Mouse (Mus musculus) skeletal muscle tissue, adult 2 months (tissue): ENCODE data around the gene Fbxo36.
A peak's percentile ranks its signal among the peaks of the same experiment; 100 is the strongest.

Source experiments
- DNase-seq: peaks from one replicate; pipeline ENCODE4 v3.0.0-alpha.2; 2012; ENCODE audit warnings: low read depth, low spot score

The Fbxo36 gene

GRCm38 (mm10) chr1:84855756-84856155, 16.1 kb downstream of the Fbxo36 start:
- no peak for DNase-seq

- no peak for DNase-seq
These were observed 20.0 kb downstream of the Fbxo36 start for GRCm38 (mm10) chr1:84859597-84859996.

GRCm38 (mm10) chr1:84860360-84861254, 21.0 kb downstream of the Fbxo36 start:
- no peak for DNase-seq

DNA sequence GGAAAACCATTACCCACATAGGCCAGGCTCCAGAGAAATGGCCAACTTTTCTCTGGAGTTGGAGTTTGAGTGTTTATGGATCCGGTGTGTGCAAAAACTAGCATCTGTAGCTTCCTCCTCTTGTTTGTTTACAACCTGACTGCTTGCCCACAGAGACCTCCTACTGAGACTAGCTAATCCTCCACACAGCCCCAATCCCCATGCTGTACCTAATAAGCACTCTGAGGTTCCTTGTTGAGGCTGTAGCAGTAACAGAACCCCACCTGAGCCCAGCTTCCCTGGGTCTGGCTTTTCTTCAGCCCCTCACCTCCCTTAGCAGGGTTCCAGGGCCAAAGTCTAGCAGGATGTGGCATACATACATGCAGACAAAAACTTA, 21.6 kb downstream of the Fbxo36 start:
- DNase-seq: no peak

- no peak for DNase-seq
These were observed 25.0 kb downstream of the Fbxo36 start for GRCm38 (mm10) chr1:84864645-84865044.

DNA sequence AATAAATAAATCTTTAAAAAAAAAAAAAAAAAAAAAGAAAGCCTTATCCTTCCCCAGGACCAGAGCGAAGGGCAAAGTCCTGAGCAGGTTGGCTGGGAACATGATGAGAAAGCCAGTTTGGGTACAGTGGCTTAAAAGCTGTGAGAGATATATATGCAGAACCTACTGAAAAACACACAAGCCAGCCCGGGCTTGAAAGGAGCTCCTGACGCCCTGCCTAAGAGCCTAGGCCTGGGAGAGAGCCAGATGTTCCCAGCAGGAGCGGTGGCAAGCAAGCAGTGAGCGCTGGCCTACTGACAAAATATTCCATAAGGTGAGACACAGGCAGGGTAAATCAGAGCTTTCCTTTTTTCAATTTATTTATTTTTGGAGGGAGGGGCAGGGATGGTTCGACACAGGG, 26.6 kb downstream of the Fbxo36 start:
- DNase-seq: no peak

DNA sequence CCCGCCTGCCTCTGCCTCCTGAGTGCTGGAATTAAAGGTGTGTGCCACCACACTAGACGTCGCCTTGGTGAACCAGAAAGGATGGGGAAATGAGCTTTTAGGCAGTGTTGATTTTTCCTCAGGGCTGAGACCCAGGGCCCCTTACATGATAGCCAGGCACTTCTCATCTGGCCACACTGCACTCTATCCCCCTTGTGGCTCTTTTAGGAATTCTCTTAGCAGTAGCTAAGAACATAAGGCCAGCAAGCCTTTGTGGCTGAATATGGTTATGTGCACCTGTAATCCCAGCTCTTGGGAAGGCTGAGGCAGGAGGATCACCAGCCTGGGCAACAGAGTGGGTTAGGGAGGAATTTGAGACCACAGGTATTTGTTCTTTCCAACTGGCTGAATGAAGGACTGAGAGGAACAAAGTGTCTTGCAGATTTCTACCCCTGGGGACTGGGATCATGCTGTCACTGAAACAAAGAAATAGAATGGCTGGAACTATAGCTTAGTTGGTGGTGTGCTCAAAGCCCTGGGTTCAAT, 27.1 kb downstream of the Fbxo36 start:
- DNase-seq: no peak

GRCm38 (mm10) chr1:84868311-84868710, 28.7 kb downstream of the Fbxo36 start:
- no peak for DNase-seq

GRCm38 (mm10) chr1:84868841-84869240, 29.2 kb downstream of the Fbxo36 start:
- no peak for DNase-seq

DNA sequence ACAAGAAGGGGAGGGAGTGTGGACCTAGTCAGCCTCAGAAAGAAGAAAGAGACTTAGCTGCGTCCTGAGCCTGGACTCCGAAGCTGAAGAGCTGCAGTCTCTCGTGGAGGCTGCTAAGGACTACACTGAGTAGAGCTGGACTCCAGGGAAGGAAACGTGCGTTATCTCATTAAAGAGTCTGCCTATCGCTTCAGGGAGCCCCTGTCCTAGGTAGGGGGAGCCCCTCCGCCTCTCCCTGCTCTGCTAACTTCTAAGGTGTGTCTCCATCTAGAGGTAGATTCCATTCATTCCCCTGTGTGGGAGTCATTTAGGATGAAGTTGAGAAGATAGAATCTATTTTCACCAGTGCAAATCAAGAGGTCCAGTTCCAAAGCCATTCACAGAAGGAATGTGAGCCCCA, 29.9 kb downstream of the Fbxo36 start:
- DNase-seq: no peak

DNA sequence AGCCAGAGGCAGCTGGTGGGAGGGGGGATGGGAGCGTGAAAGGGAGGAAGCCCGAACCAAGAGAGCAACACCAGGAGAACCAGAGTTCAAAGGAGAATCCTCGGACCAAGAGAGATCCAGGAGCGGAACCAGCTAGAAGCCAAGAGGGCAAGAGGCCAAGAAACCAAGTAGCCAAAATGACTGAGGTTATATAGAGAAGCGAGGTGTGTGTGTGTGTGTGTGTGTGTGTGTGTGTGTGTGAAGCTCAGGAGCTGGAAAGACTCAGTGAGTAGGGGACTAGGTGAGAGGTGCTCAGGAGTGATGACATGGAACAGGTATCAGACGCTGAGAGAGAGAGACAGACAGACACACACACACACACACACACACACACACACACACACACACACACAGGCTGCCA, 31.5 kb downstream of the Fbxo36 start:
- no peak for DNase-seq

DNA sequence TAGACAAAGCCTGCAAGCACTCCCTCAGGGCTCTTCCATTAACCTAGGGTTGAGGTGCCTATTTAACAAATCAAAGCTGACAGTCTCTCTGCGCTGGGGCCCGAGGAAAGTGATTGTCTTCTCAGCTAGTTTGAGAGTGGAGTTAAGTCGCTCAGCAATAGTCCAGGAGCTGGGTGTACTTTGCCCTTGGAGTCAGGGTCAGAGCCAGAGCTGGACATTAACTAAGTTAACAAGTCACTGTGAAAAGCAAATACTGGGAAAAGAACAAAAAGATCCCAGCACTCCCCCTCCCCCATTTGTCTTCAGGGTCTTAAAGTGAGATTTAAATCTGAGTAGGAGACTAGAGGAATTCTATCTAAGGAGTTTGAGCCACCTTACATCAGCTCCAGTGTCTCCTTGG, 32.5 kb downstream of the Fbxo36 start:
- DNase-seq: no peak

DNA sequence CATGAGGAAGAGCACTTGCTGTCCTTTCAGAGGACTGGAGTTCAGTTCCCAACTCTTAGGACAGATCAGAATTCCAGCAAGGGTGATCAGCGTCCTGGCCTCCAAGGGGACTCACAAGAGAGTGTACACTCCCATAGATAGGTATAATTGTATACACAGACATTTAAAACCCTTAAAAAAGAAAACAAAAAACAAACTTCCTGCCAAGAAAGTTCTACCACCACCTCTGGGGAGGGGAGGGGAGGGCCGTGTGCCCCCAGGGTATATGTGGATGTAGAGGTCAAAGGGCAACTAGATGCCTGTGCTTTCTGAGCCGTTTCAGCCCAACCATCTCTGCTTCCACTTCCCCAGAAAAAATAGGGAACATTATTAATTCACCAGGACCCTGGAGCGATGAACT, 33.3 kb downstream of the Fbxo36 start:
- no peak for DNase-seq

GRCm38 (mm10) chr1:84877590-84877989, 37.9 kb downstream of the Fbxo36 start:
- no peak for DNase-seq

GRCm38 (mm10) chr1:84879571-84880120, 40.0 kb downstream of the Fbxo36 start:
- DNase-seq: no peak

GRCm38 (mm10) chr1:84881248-84882065, 41.8 kb downstream of the Fbxo36 start:
- peak; percentile 14 for DNase-seq

DNA sequence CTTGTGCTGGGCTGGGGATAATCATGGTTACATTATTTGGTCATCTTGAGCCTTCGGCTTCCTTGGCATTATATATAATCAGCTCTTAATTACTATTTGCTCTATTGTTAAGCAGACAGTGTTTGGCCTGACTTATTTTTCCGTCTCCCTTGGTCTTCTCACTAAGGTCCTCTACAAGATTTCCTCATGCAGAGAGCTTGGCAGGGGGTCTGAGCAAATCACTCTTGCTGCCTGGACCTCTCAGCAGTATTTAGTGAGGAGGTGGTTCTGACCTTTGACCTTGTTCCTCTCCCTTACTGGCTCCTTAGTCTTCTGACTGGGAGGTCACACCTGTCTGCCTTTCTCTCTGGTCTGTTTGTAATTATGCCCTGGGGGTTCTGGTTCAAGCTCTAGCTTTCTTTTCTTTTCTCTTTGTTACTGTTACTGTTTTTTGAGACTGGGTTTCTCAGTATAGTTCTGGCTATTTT, 42.5 kb downstream of the Fbxo36 start:
- DNase-seq: no peak

- DNase-seq: no peak
These were observed 43.3 kb downstream of the Fbxo36 start for GRCm38 (mm10) chr1:84882937-84883336.

DNA sequence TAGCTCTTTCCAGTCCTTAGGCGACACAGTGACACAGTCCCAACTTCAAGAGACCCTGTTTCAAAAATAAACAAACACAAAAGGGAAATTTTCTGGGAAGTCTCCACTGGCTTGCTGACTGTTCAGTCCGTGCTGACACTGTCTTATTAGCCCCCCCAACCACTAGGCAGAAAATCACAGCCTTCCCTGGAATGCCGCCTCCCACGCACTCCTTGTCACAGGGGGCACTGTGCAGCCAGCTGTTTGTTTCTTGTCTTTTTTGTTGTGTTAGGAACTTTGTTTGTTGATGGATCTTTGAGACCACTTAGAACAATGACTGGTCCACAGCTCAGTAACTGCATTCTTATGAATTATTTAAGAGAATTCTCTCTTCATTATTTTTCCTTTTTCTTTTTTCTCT, 44.2 kb downstream of the Fbxo36 start:
- DNase-seq: no peak

GRCm38 (mm10) chr1:84885174-84885573, 45.5 kb downstream of the Fbxo36 start:
- DNase-seq: no peak

GRCm38 (mm10) chr1:84885921-84886320, 46.3 kb downstream of the Fbxo36 start:
- DNase-seq: no peak
